Mouse (Mus musculus) bone marrow macrophage, adult 2 months (primary cell): Measurements from ENCODE around the gene Vstm5. TPM values are rescaled to one million over a fixed set of nuclear protein-coding genes. Genes with fewer than 3 reads are reported as not detected.
"Not testable (repeated sequence)": the region's sequence is repeated elsewhere in the genome, so short reads cannot be mapped to it uniquely, and the experiment has no call there.

ENCODE experiments used
- H3K27ac ChIP-seq: 2 replicates; pipeline ENCODE4 v1.5.1; 2012; ENCODE audit warnings: low read depth, low read length; ENCODE audit not compliant: insufficient read depth
- H3K4me1 ChIP-seq: 2 replicates; pipeline ENCODE4 v1.6.1; 2012; ENCODE audit warnings: low read length; ENCODE audit not compliant: control insufficient read depth, insufficient read depth
- H3K4me3 ChIP-seq: 2 replicates; pipeline ENCODE4 v1.5.1; 2012; ENCODE audit warnings: mild to moderate bottlenecking, low read length, moderate library complexity; ENCODE audit not compliant: insufficient read depth
- CTCF ChIP-seq: IDR thresholded peaks from 2 replicates; pipeline ENCODE4 v1.5.1; 2012; ENCODE audit warnings: low read depth, mild to moderate bottlenecking, low read length, moderate library complexity
- POLR2A ChIP-seq: IDR thresholded peaks from 2 replicates; pipeline ENCODE4 v1.6.1; 2012; ENCODE audit warnings: mild to moderate bottlenecking, low read depth, low read length, borderline replicate concordance
- polyA plus RNA-seq: library from polyadenylated mRNA; stranded (reverse); fragments of >200 nt; gene quantifications from 2 replicates; pipeline ENCODE4 v1.2.4, GENCODE M21; 2012; ENCODE audit not compliant: missing spikeins, insufficient read depth, insufficient read length

Gene Vstm5
- polyA plus RNA-seq, 1 experiment = not detected

DNA sequence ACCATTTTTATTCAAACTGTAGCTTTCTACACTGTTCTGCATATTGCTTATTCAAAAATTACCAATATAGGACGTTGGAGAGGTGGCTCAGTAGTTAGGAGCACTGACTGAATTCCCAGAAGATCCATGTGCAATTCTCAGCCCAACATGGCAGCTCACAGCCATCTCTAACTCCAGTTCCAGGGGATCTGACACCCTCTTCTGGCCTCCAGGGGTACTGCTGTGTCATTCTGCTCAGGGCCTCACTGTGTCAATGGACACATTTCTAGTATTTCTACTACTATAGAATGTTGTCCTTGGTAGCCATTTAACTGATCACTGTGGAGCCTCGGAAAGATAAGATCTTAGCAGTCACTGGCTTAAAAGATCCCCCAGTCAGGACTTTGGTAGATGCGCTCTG, 46.6 kb downstream of the Vstm5 start:
- no peak overlapping the region for H3K4me3 ChIP-seq
- peaks cover 12% of the 10 kb centered on the region for H3K4me1 ChIP-seq
- no peak for TF ChIP-seq POLR2A
- H3K27ac ChIP-seq = no peak overlapping the region

DNA sequence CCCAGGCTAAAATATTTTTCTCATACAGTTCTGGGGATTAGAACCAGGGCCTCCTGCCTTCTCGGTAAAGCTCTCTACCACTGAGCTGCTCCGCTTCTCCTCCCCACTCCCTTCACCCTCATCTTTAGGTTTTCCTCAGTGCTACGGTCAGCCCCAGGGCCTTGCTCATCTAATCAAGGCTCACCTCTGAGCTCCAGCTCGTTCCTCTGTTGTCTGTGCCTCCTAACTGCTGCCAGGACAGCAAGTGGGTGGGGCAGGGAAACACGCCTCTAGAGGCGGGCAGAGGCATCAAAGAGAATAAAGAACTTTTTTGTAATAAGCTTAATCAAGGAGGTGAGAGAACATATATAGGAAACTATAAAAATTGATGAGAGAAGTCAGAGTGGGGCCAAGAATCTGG, 49.0 kb downstream of the Vstm5 start:
- Histone ChIP-seq H3K4me3 (no peak overlapping the region), H3K27ac (no peak overlapping the region), H3K4me1 (peaks cover 8% of the 10 kb centered on the region)
- no peak for TF ChIP-seq POLR2A
- TF ChIP-seq CTCF = no peak

- no peak overlapping the region for H3K27ac ChIP-seq
Observed at GRCm38 (mm10) chr9:15288402-15288801, 49.6 kb downstream of the Vstm5 start.

GRCm38 (mm10) chr9:15289251-15289650, 50.4 kb downstream of the Vstm5 start:
- Histone ChIP-seq H3K4me1 (peaks cover 14% of the 10 kb centered on the region), H3K4me3 (no peak overlapping the region), H3K27ac (no peak overlapping the region)
- TF ChIP-seq CTCF (no peak), POLR2A (no peak)

More at GRCm38 (mm10) chr9:15288402-15288801, 49.6 kb downstream of the Vstm5 start:
- Histone ChIP-seq H3K4me1 (peaks cover 8% of the 10 kb centered on the region), H3K4me3 (no peak overlapping the region)
- TF ChIP-seq POLR2A (no peak), CTCF (no peak)

- no peak overlapping the region for H3K27ac ChIP-seq
- H3K4me1 ChIP-seq = peaks cover 21% of the 10 kb centered on the region
- no peak overlapping the region for H3K4me3 ChIP-seq
- TF ChIP-seq POLR2A = no peak
- no peak for TF ChIP-seq CTCF
Observed at GRCm38 (mm10) chr9:15297112-15297511, 58.3 kb downstream of the Vstm5 start.

DNA sequence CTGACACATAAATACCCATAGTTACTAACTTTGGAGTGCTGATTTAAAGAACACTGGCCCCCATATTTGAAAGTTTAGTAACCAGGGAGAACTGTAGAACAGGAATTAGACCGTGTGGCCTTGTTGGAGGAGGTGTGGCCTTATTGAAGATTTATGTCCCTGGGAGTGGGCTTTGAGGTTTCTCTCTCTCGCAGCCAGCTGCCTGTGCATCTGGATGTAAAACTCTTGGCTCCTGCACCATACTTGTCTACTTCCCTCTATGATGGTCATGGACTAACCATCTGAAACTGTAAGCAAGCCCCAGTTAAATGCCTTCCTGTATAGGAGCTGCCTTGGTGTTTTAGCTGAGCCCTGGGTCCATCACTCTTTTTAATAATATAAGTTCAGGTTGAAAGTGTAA, 59.6 kb downstream of the Vstm5 start:
- H3K4me1 ChIP-seq = peaks cover 23% of the 10 kb centered on the region
- no peak overlapping the region for H3K27ac ChIP-seq
- no peak overlapping the region for H3K4me3 ChIP-seq
- TF ChIP-seq CTCF (no peak), POLR2A (no peak)

DNA sequence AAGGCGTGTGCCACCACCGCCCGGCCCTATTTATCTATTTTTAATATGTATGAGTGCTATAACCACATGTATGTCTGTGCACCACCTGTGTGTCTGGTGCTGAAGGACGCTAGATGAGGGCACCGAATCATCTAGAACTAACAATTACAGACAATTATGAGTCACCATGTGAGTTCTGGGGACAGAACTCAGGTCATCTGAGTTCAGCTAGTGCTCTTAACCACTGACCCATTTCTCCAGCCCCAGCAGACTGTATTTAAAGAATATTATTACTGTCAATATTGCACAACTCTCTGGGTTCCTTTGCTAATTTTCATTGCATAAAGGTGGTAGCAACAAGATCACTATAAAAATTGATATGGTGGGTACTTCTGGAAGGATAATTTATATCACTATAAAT, 61.2 kb downstream of the Vstm5 start:
- TF ChIP-seq CTCF = no peak
- H3K4me3 ChIP-seq = no peak overlapping the region
- H3K27ac ChIP-seq = no peak overlapping the region
- H3K4me1 ChIP-seq = peaks cover 20% of the 10 kb centered on the region

DNA sequence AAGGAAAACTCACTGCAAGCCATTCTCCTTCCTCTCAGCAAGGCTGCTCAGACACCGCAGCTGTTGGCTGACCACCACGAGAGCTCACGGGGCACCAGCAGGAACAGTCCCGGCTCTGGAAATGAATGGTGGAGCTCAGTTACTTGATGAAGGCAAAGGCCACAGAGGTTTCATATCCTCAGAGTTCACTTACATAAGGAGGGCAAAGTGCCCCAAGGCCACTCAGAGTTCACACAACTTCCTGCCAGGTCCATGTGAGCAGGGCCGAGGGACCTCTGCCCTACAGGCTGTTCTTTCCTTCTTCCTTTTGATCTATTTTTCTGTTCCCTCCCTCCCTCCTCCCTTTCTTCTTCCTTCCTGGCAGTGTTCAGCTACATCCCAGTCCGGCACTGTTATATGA, 62.6 kb downstream of the Vstm5 start:
- peaks cover 21% of the 10 kb centered on the region for H3K4me1 ChIP-seq
- H3K27ac ChIP-seq = peak overlapping the region; percentile 45
- TF ChIP-seq POLR2A (no peak), CTCF (no peak)
- peak overlapping the region; percentile 40 for H3K4me3 ChIP-seq

DNA sequence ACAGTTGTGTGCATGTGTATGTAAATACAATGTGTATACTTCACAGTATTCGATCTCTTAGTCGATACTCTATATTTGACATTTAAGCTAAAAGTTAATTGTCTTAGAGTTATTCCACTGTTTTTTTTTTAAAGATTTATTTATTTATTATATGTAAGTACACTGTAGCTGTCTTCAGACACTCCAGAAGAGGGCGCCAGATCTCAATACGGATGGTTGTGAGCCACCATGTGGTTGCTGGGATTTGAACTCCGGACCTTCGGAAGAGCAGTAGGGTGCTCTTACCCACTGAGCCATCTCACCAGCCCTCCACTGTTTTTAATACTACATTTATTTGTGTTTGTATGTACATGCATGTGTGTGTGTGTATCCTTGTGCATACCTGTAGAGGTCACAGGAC, 63.2 kb downstream of the Vstm5 start:
- H3K4me3 ChIP-seq, H3K27ac ChIP-seq: not testable (repeated sequence)
- peaks cover 18% of the 10 kb centered on the region for H3K4me1 ChIP-seq

DNA sequence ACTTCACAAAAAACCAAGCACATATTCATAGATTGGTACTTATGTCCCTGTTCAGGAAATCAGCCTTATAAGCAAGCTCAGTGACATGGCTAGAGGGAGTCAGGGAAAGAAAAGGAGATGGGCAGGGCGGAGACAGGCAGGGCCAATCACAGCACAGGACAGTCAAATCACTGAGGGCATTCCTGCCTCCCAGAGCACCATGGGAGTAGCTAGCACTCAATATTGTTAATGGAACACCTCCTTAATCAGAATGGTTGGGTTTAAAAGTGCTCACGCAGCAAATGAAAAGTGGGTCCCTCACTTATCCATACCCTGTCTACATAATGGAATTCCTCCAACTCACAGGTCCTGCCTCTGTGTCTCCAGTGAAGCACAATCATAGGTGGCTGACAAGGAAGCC, 64.0 kb downstream of the Vstm5 start:
- Histone ChIP-seq H3K27ac (no peak overlapping the region), H3K4me1 (peaks cover 17% of the 10 kb centered on the region)

More for the DNA sequence above, 64.0 kb downstream of the Vstm5 start:
- H3K4me3 ChIP-seq = no peak overlapping the region
- TF ChIP-seq POLR2A (no peak), CTCF (no peak)
